In genomic region chr2:103084451-103084850, GRCm38 (mm10) we compare ENCODE assay signal across 8 mouse cellular contexts. TPM values are rescaled to one million over a fixed set of nuclear protein-coding genes. Genes with fewer than 3 reads are reported as not detected.
DNase-seq lines count a peak whose midpoint lies in the region; ATAC-seq and TF ChIP-seq lines count a peak whose summit lies in the region.

No protein-coding gene starts in this region.

- no peaks in the 10 kb centered on the region for H3K27me3 ChIP-seq in hindbrain, embryonic 11.5 days (ENCODE audit: control insufficient read depth, insufficient read depth, low read length)
- no peaks in the 10 kb centered on the region for H3K27me3 ChIP-seq in hindbrain, embryonic 13.5 days
- no peaks in the 10 kb centered on the region for H3K27me3 ChIP-seq in neural tube, embryonic 11.5 days (ENCODE audit: control insufficient read depth, insufficient read depth, low read length)
- H3K27me3 ChIP-seq in neural tube, embryonic 15.5 days (replicated peaks), result no peaks in the 10 kb centered on the region
- no peaks in the 10 kb centered on the region for H3K27me3 ChIP-seq in midbrain, postnatal 0 days (ENCODE audit: insufficient read depth, low read length)

- H3K9ac ChIP-seq in hindbrain, embryonic 11.5 days (ENCODE audit: low read depth, low read length), result no peak overlapping the region
- no peak overlapping the region for H3K9ac ChIP-seq in hindbrain, embryonic 13.5 days
- no peak overlapping the region for H3K9ac ChIP-seq in neural tube, embryonic 11.5 days (ENCODE audit: low read length)
- no peak overlapping the region for H3K9ac ChIP-seq in neural tube, embryonic 15.5 days (replicated peaks)
- no peak overlapping the region for H3K9ac ChIP-seq in midbrain, postnatal 0 days (replicated peaks; ENCODE audit: low read length, poor library complexity, severe bottlenecking)

- TF ChIP-seq CTCF in midbrain, postnatal 0 days (IDR thresholded peaks at IDR 0.05), result peak; percentile 80

- H3K9me3 ChIP-seq in hindbrain, embryonic 11.5 days (ENCODE audit: control insufficient read depth, low read length), result no peaks in the 10 kb centered on the region
- H3K9me3 ChIP-seq in hindbrain, embryonic 13.5 days, result no peaks in the 10 kb centered on the region
- no peaks in the 10 kb centered on the region for H3K9me3 ChIP-seq in neural tube, embryonic 11.5 days (ENCODE audit: control insufficient read depth, low read length)
- H3K9me3 ChIP-seq in neural tube, embryonic 15.5 days (replicated peaks), result no peaks in the 10 kb centered on the region
- H3K9me3 ChIP-seq in midbrain, postnatal 0 days (ENCODE audit: low read length), result no peaks in the 10 kb centered on the region

- no peaks in the 10 kb centered on the region for H3K36me3 ChIP-seq in hindbrain, embryonic 11.5 days (ENCODE audit: control insufficient read depth, insufficient read depth, low read length)
- H3K36me3 ChIP-seq in hindbrain, embryonic 13.5 days, result peaks cover 18% of the 10 kb centered on the region
- H3K36me3 ChIP-seq in neural tube, embryonic 11.5 days (ENCODE audit: control insufficient read depth, insufficient read depth, low read length), result no peaks in the 10 kb centered on the region
- H3K36me3 ChIP-seq in neural tube, embryonic 15.5 days, result peaks cover 12% of the 10 kb centered on the region
- no peaks in the 10 kb centered on the region for H3K36me3 ChIP-seq in midbrain, postnatal 0 days (ENCODE audit: insufficient read depth, low read length)

- WGBS in hindbrain, embryonic 11.5 days, result 69% methylated on average over 5 of the region's 5 CpGs
- WGBS in hindbrain, embryonic 13.5 days, result 64% methylated on average over 5 of the region's 5 CpGs
- WGBS in neural tube, embryonic 11.5 days, result 62% methylated on average over 5 of the region's 5 CpGs
- 58% methylated on average over 5 of the region's 5 CpGs for WGBS in neural tube, embryonic 15.5 days
- 56% methylated on average over 5 of the region's 5 CpGs for WGBS in midbrain, postnatal 0 days

- H3K4me3 ChIP-seq in hindbrain, embryonic 11.5 days (ENCODE audit: low read depth, low read length), result no peak overlapping the region
- H3K4me3 ChIP-seq in hindbrain, embryonic 13.5 days, result no peak overlapping the region
- H3K4me3 ChIP-seq in neural tube, embryonic 11.5 days (ENCODE audit: low read depth, low read length), result no peak overlapping the region
- no peak overlapping the region for H3K4me3 ChIP-seq in neural tube, embryonic 15.5 days (replicated peaks)
- H3K4me3 ChIP-seq in midbrain, postnatal 0 days (ENCODE audit: low read depth, low read length), result no peak overlapping the region

- H3K27ac ChIP-seq in hindbrain, embryonic 11.5 days (ENCODE audit: low read depth, low read length), result no peak overlapping the region
- H3K27ac ChIP-seq in hindbrain, embryonic 13.5 days, result no peak overlapping the region
- no peak overlapping the region for H3K27ac ChIP-seq in neural tube, embryonic 11.5 days (ENCODE audit: low read depth, low read length)
- no peak overlapping the region for H3K27ac ChIP-seq in neural tube, embryonic 15.5 days (replicated peaks)
- no peak overlapping the region for H3K27ac ChIP-seq in midbrain, postnatal 0 days (ENCODE audit: low read depth, low read length)

- DNase-seq in hindbrain, embryonic 11.5 days (ENCODE audit: low spot score), result peak; percentile 45
- peak; percentile 18 for DNase-seq in neural tube, embryonic 11.5 days (ENCODE audit: low spot score)
- DNase-seq in R1 (ENCODE audit: low read depth, low spot score), result peak; percentile 25
- DNase-seq in midbrain, postnatal 0 days (ENCODE audit: low spot score), result peak; percentile 38
- no peak for DNase-seq in urinary bladder, postnatal 36 days (ENCODE audit: low spot score in 2 of 2)
- DNase-seq in urinary bladder, postnatal 14 days (ENCODE audit: low spot score), result no peak

- no peak for ATAC-seq in hindbrain, embryonic 11.5 days (ENCODE audit: low FRiP score)
- ATAC-seq in hindbrain, embryonic 13.5 days (ENCODE audit: low FRiP score), result no peak
- ATAC-seq in neural tube, embryonic 11.5 days (ENCODE audit: insufficient read depth, low FRiP score, low TSS enrichment), result no peak
- no peak for ATAC-seq in neural tube, embryonic 15.5 days (ENCODE audit: low FRiP score)
- ATAC-seq in midbrain, postnatal 0 days (ENCODE audit: low FRiP score), result no peak

- no peak overlapping the region for H3K4me2 ChIP-seq in hindbrain, embryonic 11.5 days (replicated peaks; ENCODE audit: low read depth, low read length)
- H3K4me2 ChIP-seq in hindbrain, embryonic 13.5 days, result no peak overlapping the region
- no peak overlapping the region for H3K4me2 ChIP-seq in neural tube, embryonic 11.5 days (ENCODE audit: low read depth)
- H3K4me2 ChIP-seq in neural tube, embryonic 15.5 days, result no peak overlapping the region
- no peak overlapping the region for H3K4me2 ChIP-seq in midbrain, postnatal 0 days (ENCODE audit: low read depth, low read length, poor library complexity, severe bottlenecking)

- no peaks in the 10 kb centered on the region; the same call in 1 of the 2 replicates for H3K4me1 ChIP-seq in hindbrain, embryonic 11.5 days (replicated peaks; ENCODE audit: control insufficient read depth, insufficient read depth, low read length)
- no peaks in the 10 kb centered on the region for H3K4me1 ChIP-seq in hindbrain, embryonic 13.5 days (replicated peaks)
- H3K4me1 ChIP-seq in neural tube, embryonic 11.5 days (ENCODE audit: control insufficient read depth, insufficient read depth, low read length), result no peaks in the 10 kb centered on the region
- no peaks in the 10 kb centered on the region for H3K4me1 ChIP-seq in neural tube, embryonic 15.5 days
- H3K4me1 ChIP-seq in midbrain, postnatal 0 days (ENCODE audit: insufficient read depth, low read length), result no peaks in the 10 kb centered on the region

RNA-seq across cellular contexts. Expression of gene Apip, which starts 11.0 kb away (rescaled TPM):
- polyA plus RNA-seq in hindbrain, embryonic 11.5 days (2014; fragmentation: Nextera tagmentation; extraction: Ambion mirVana), result 62.3 and 64.3 TPM in 2 replicates
- 54.6 and 57.2 TPM in 2 replicates for polyA plus RNA-seq in hindbrain, embryonic 13.5 days (2015; fragmentation: Nextera tagmentation; extraction: Ambion mirVana)
- 61.6 and 71.8 TPM in 2 replicates for polyA plus RNA-seq in neural tube, embryonic 11.5 days (2014; fragmentation: Nextera tagmentation; extraction: Ambion mirVana)
- polyA plus RNA-seq in neural tube, embryonic 15.5 days (2015; fragmentation: Nextera tagmentation; extraction: Ambion mirVana), result 54.3 and 57.3 TPM in 2 replicates
- 17.0 and 35.2 TPM in 2 replicates for total RNA-seq in midbrain, postnatal 0 days (2014; rRNA removed)
- 29.5 and 33.2 TPM in 2 replicates for polyA plus RNA-seq in midbrain, postnatal 0 days (2015; fragmentation: Nextera tagmentation; extraction: Ambion mirVana)

RNA-seq across cellular contexts. Expression of gene Pdhx, which starts 11.1 kb away (rescaled TPM):
- polyA plus RNA-seq in hindbrain, embryonic 11.5 days (2014; fragmentation: Nextera tagmentation; extraction: Ambion mirVana), result 46.0 and 54.4 TPM in 2 replicates
- 61.3 and 62.5 TPM in 2 replicates for polyA plus RNA-seq in hindbrain, embryonic 13.5 days (2015; fragmentation: Nextera tagmentation; extraction: Ambion mirVana)
- polyA plus RNA-seq in neural tube, embryonic 11.5 days (2014; fragmentation: Nextera tagmentation; extraction: Ambion mirVana), result 51.1 and 51.3 TPM in 2 replicates
- polyA plus RNA-seq in neural tube, embryonic 15.5 days (2015; fragmentation: Nextera tagmentation; extraction: Ambion mirVana), result 70.6 and 74.0 TPM in 2 replicates
- total RNA-seq in midbrain, postnatal 0 days (2014; rRNA removed), result 47.2 and 53.2 TPM in 2 replicates
- 66.3 and 69.1 TPM in 2 replicates for polyA plus RNA-seq in midbrain, postnatal 0 days (2015; fragmentation: Nextera tagmentation; extraction: Ambion mirVana)

Comparison
In these comparisons a context has a peak if more than half of its experiments do, and no peak if none do; other contexts are left out.
1. DNase-seq: peak in hindbrain, embryonic 11.5 days (single experiment), neural tube, embryonic 11.5 days (single experiment), R1 (single experiment) and midbrain, postnatal 0 days (single experiment); none in urinary bladder, postnatal 36 days (0 of 2) and urinary bladder, postnatal 14 days (single experiment).